ENCODE assay signal across 10 mouse cellular contexts in genomic region chr1:119305315-119305976, GRCm38 (mm10).
DNase-seq lines count a peak whose midpoint lies in the region; ATAC-seq and TF ChIP-seq lines count a peak whose summit lies in the region.
"Had no signal": no experiment of that assay in that cellular context is flagged by ENCODE, and none has a peak within 500 bp of the region (broad histone marks: within the 10 kb centered on the region; RNA-seq: fewer than 3 reads in every experiment).

No protein-coding gene starts in this region.

- peak; percentile 95 for DNase-seq in ZHBTc4 (ENCODE audit: low read depth, low spot score)
- no peak for DNase-seq in hindbrain, embryonic 14.5 days (ENCODE audit: low spot score)
- DNase-seq in urinary bladder, postnatal 36 days (ENCODE audit: low spot score in 2 of 2): no peak
- no peak for DNase-seq in cerebellum, postnatal 14 days
- DNase-seq in adrenal gland, adult 2 months: no peak
- DNase-seq in urinary bladder, postnatal 10 days (ENCODE audit: low spot score): no peak
- DNase-seq: heart, adult 11 months; kidney, adult 9 months had no signal

- H3K4me2 ChIP-seq in hindbrain, embryonic 14.5 days (replicated peaks): no peak overlapping the region
- H3K4me2 ChIP-seq in midbrain, embryonic 12.5 days (replicated peaks): no peak overlapping the region

- H3K9ac ChIP-seq in ES-Bruce4 (ENCODE audit: low read depth, poor library complexity, severe bottlenecking): no peak overlapping the region
- no peak overlapping the region for H3K9ac ChIP-seq in hindbrain, embryonic 14.5 days
- no peak overlapping the region for H3K9ac ChIP-seq in midbrain, embryonic 12.5 days (replicated peaks)

- H3K27ac ChIP-seq in ES-Bruce4 (ENCODE audit: insufficient read depth, low read length): peak overlapping the region; percentile 95
- no peak overlapping the region for H3K27ac ChIP-seq in hindbrain, embryonic 14.5 days
- peak overlapping the region; percentile 52 for H3K27ac ChIP-seq in midbrain, embryonic 12.5 days (replicated peaks)

- H3K27me3 ChIP-seq in ES-Bruce4 (ENCODE audit: control insufficient read depth, insufficient read depth, low read length, poor library complexity, severe bottlenecking): no peaks in the 10 kb centered on the region
- H3K27me3 ChIP-seq in hindbrain, embryonic 14.5 days (ENCODE audit: control insufficient read depth, insufficient read depth, low read length): no peaks in the 10 kb centered on the region
- peaks cover 88% of the 10 kb centered on the region for H3K27me3 ChIP-seq in midbrain, embryonic 12.5 days

- TF ChIP-seq CTCF in ES-Bruce4 (IDR thresholded peaks at IDR 0.05; ENCODE audit: low read depth, low read length): no peak

- ATAC-seq in hindbrain, embryonic 14.5 days (ENCODE audit: low FRiP score): peak; percentile 48; the same call in 1 of the 2 replicates
- peak; percentile 80 for ATAC-seq in midbrain, embryonic 12.5 days (ENCODE audit: low FRiP score, low read depth)

- 8% methylated on average over 13 of the region's 13 CpGs for WGBS in hindbrain, embryonic 14.5 days
- WGBS in midbrain, embryonic 12.5 days: 2% methylated on average over 13 of the region's 13 CpGs

- H3K4me1 ChIP-seq in ES-Bruce4 (ENCODE audit: control insufficient read depth, insufficient read depth, low read length): peaks cover 15% of the 10 kb centered on the region
- H3K4me1 ChIP-seq in hindbrain, embryonic 14.5 days (replicated peaks; ENCODE audit: control insufficient read depth, insufficient read depth, low read length): no peaks in the 10 kb centered on the region
- H3K4me1 ChIP-seq in midbrain, embryonic 12.5 days: peaks cover 26% of the 10 kb centered on the region

- no peak for TF ChIP-seq POLR2A in ES-Bruce4 (IDR thresholded peaks at IDR 0.05; ENCODE audit: insufficient read depth, low read length)

- no peaks in the 10 kb centered on the region; the same call in 1 of the 2 replicates for H3K36me3 ChIP-seq in ES-Bruce4 (ENCODE audit: control insufficient read depth, insufficient read depth, low read length, poor library complexity, severe bottlenecking)
- H3K36me3 ChIP-seq in hindbrain, embryonic 14.5 days (replicated peaks; ENCODE audit: control insufficient read depth, insufficient read depth): no peaks in the 10 kb centered on the region
- no peaks in the 10 kb centered on the region for H3K36me3 ChIP-seq in midbrain, embryonic 12.5 days

- peak; percentile 98 for TF ChIP-seq EP300 in ES-Bruce4 (IDR thresholded peaks at IDR 0.05; ENCODE audit: insufficient read depth, low read depth, low read length)

- H3K9me3 ChIP-seq in ES-Bruce4 (replicated peaks; ENCODE audit: control insufficient read depth, insufficient read depth, low read length, poor library complexity, severe bottlenecking): no peaks in the 10 kb centered on the region
- H3K9me3 ChIP-seq in hindbrain, embryonic 14.5 days (ENCODE audit: control insufficient read depth, low read length): no peaks in the 10 kb centered on the region
- no peaks in the 10 kb centered on the region for H3K9me3 ChIP-seq in midbrain, embryonic 12.5 days

- H3K4me3 ChIP-seq in ES-Bruce4 (ENCODE audit: low read depth, low read length): peak overlapping the region; percentile 11; the same call in 1 of the 2 replicates
- no peak overlapping the region for H3K4me3 ChIP-seq in hindbrain, embryonic 14.5 days (replicated peaks; ENCODE audit: low read length)
- H3K4me3 ChIP-seq in midbrain, embryonic 12.5 days: no peak overlapping the region
